Mouse (Mus musculus): ENCODE measurements around the gene Catsperd. TPM values are rescaled to one million over a fixed set of nuclear protein-coding genes. Genes with fewer than 3 reads are reported as not detected.

Catsperd gene
- total RNA-seq (2023): not detected

DNA sequence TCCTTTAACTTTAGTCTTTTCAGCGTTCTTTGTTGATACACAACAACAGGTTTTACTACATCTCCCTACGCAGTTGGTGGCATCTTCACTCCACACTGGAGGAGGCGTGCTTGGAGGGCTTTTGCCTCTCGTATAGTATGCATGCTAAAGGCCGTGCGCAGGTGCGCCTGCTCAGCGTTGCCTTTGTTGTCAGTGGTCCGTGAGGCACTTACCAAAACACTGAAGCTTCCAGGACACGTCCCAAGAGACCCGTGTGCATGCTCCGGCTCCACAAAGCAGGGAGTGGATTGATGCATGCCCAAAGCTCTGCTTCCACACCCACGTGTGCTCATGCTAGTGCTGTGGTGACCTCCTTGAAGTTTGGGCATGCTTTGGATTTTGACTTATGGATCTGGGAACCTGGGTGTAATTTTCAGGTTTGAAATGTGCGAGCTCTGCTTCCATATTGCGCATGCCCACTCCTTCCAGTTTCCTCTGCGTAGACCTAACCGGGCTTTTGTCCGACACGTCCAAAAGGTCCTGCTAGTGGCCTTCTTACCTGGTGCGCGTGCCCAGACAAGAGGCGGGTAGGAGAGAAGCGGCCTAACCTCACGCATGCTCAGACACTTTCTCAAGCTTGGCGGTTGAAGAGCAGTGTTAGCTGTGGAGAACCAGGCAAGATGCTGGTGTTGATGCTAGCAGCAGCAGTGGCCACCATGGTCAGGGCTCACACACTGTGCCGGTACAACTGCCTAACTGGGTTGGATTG is at the start of gene Catsperd:
Catsperd (plus strand) TSS at position 614 of the 748 bp plus-strand sequence.

GRCm38 (mm10) chr17:56584257-56585130 is 43.4 kb upstream of the Catsperd start, which contains the start of the genes Safb2 and Safb:
Gene Safb2 (minus strand): TSS chr17:56584585.
Gene Safb (plus strand): TSS chr17:56584825.

DNA sequence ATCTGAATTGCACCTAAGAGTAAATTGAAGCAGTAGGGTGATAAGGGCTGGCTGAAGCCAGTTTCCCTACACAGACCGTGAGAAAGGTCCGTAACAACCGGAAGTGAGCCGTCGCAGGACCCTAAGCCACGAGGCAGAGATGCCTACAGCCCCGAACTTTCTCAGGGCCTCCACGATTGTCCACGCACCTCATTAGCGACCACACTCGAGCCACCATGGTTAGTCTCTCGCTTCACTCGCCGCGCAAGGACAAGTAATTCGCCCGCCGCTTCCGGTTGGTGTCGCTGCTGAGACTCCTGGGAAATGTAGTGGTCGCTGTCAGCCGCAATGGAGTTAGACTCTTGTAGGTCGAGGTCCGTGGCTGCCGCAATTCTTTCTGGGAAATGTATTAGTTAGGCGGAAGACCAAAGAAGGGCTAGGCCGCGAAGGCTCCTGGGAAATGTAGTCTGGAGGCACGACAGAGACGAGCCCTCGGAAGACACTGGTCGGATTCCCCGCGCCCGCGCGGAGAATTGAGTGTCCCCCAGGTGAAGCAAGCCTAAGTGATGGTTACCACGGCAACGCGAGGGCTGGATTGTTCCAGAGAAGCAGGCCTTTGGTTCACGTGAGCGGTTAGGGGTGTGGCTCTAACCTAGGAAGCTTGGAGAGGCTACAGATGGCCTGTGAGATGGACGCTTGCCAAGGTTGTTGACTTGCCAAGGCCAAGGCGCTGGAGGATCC is 18.3 kb upstream of the Catsperd start, which contains the start of gene 2410015M20Rik:
2410015M20Rik (minus strand) TSS at position 320 of the 720 bp plus-strand sequence.

DNA sequence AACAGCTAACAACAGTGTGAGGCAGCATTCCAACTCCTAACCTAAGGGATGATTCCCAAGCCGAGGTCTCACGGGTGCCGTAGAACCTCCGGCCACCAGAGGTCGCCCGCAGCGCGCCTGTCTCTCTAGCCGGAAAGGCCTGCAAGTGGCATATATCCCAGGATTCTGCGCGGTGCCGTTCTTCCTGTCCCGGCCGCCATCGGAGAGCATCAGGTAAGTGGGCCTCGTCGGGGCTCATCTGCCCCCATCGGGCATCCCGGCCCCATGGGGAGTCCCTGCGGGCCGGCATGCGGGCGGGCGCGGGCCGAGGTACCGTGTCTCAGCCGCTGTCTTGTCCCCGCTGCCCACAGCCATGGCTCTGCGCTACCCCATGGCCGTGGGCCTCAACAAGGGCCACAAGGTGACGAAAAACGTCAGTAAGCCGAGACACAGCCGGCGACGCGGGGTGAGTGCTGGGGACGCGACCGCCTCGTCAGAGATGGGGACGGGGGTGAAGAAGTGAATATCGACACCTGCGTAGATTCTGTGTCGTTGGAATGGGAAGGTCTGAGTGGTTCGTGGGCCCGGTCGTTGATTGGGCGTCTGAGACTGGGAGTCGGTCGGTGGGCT is 14.6 kb upstream of the Catsperd start, which contains the start of gene Rpl36:
Rpl36 (plus strand) TSS at position 181 of the 609 bp plus-strand sequence.

DNA sequence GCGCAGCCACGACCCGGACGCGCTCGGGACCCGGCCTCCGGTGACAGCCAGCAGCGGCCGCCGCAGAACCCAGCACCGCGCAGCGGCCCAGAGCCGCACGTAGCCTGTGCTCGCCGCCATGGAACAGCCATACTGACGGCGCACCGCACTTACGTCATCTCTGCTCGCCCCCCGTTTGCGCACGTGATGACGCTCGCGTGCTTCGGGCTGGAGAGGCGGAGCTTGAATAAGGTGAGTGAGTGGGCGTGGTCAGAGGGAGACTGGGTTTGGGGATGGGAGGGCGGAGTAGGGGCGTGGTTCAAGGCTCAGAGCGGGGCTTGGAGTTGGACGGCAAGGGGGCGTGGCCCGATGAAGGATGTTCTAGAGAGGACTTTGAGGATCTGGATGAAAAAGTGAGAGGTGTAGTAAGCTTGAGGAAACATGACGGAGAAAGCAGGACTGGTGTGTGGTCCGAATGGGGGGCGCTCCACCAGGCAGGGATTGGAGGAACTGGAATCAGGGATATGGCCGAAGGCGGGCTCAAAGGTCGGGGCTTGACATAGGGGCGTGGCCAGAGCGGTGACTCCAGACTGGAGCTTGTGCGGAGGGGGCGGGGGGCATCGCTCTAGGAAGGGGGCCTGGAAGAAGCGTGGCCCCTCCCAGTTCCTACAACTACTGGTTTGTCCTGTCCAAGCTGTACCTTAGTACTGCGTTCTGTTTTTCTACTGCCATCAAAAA is 1.0 kb upstream of the Catsperd start, which contains the start of gene Lonp1:
Lonp1 (minus strand) TSS at position 134 of the 717 bp plus-strand sequence.

GRCm38 (mm10) chr17:56672941-56673646 is 45.2 kb downstream of the Catsperd start, which contains the start of gene Ranbp3:
Gene Ranbp3 (plus strand): TSS chr17:56673294.

Other genes starting within 250 kb of the Catsperd start
- 13.2 TPM for gene Ptprs, start 151.7 kb upstream of the Catsperd start, total RNA-seq (2023)
- gene Znrf4, start 115.7 kb upstream of the Catsperd start, total RNA-seq (2023): not detected
- 7.9 TPM for gene Gm20219, start 73.8 kb upstream of the Catsperd start, total RNA-seq (2023)
- gene Safb2, start 43.6 kb upstream of the Catsperd start, total RNA-seq (2023): 438 TPM
- 249 TPM for gene Safb, start 43.3 kb upstream of the Catsperd start, total RNA-seq (2023)
- 78.9 TPM for gene 2410015M20Rik, start 18.4 kb upstream of the Catsperd start, total RNA-seq (2023)
- 2,069 TPM for gene Rpl36, start 14.7 kb upstream of the Catsperd start, total RNA-seq (2023)
- gene Lonp1, start 1.3 kb upstream of the Catsperd start, total RNA-seq (2023): 47.3 TPM
- 111 TPM for gene Ranbp3, start 45.2 kb downstream of the Catsperd start, total RNA-seq (2023)
- gene Ndufa11, start 89.6 kb downstream of the Catsperd start, total RNA-seq (2023): 51.5 TPM
- gene Vmac, start 89.9 kb downstream of the Catsperd start, total RNA-seq (2023): 9.6 TPM
- gene Nrtn, start 129.4 kb downstream of the Catsperd start, total RNA-seq (2023): not detected
- 60.0 TPM for gene Dus3l, start 136.6 kb downstream of the Catsperd start, total RNA-seq (2023)
- gene Prr22, start 142.1 kb downstream of the Catsperd start, total RNA-seq (2023): 2.1 TPM
- 21.6 TPM for gene Rfx2, start 202.9 kb downstream of the Catsperd start, total RNA-seq (2023)
- not detected for gene Acsbg2, start 246.3 kb downstream of the Catsperd start, total RNA-seq (2023)
- 2.1 TPM for gene 1700061G19Rik, start 247.3 kb downstream of the Catsperd start, total RNA-seq (2023)

Measured in CD8-positive naive resting alpha-beta T cell, adult 57 days (primary cell).